In the genomic region with DNA sequence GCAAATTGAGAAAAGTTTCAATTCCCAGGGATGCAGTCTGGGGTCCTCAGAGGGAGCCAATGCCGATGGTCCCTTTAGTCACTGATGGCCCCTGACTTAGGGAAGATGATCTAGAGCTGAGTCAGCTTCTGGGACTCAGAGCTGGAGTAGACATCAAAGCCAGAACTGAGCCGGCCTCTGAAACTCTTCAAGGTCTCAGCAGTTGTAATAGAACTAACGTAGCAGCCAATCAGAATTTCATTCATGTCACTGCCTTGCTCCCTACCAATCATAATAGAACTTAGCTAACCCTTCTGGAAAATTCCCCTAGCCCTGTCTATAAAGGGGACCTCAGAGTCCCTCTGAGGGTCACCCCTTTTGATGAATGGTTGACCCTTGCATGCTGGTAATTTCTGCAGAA, we compare ENCODE assay signal across 16 mouse cellular contexts.
"Had no signal": no experiment of that assay in that cellular context is flagged by ENCODE, and none has a peak within 500 bp of the region (broad histone marks: within the 10 kb centered on the region; RNA-seq: fewer than 3 reads in every experiment).

No protein-coding gene starts in this region.

- H3K4me2 ChIP-seq: limb, embryonic 13.5 days; liver, embryonic 12.5 days; liver, embryonic 15.5 days; lung, embryonic 15.5 days; midbrain, embryonic 11.5 days; neural tube, embryonic 12.5 days; neural tube, embryonic 15.5 days had no signal

- H3K4me3 ChIP-seq: limb, embryonic 10.5 days; limb, embryonic 13.5 days; liver, embryonic 12.5 days; liver, embryonic 15.5 days; lung, embryonic 15.5 days; neural tube, embryonic 12.5 days; neural tube, embryonic 15.5 days had no signal

- H3K27me3 ChIP-seq: liver, embryonic 15.5 days; lung, embryonic 15.5 days had no signal

- ATAC-seq: liver, embryonic 12.5 days had no signal

- H3K36me3 ChIP-seq: limb, embryonic 10.5 days; limb, embryonic 13.5 days; liver, embryonic 12.5 days; liver, embryonic 15.5 days; lung, embryonic 15.5 days; neural tube, embryonic 12.5 days; neural tube, embryonic 15.5 days had no signal

- H3K27ac ChIP-seq: limb, embryonic 13.5 days; liver, embryonic 12.5 days; liver, embryonic 15.5 days; lung, embryonic 15.5 days; neural tube, embryonic 12.5 days; neural tube, embryonic 15.5 days had no signal

- H3K9ac ChIP-seq: limb, embryonic 13.5 days; liver, embryonic 12.5 days; liver, embryonic 15.5 days; lung, embryonic 15.5 days; neural tube, embryonic 12.5 days; neural tube, embryonic 15.5 days had no signal

- DNase-seq: kidney, adult 18-20 months; kidney, adult 9 months; liver; lung, adult 18-20 months; lung, postnatal 14 days; midbrain, embryonic 14.5 days; retina, postnatal 1 day; thymus, adult 18-20 months had no signal

- H3K9me3 ChIP-seq: limb, embryonic 10.5 days; limb, embryonic 13.5 days; liver, embryonic 12.5 days; liver, embryonic 15.5 days; lung, embryonic 15.5 days; neural tube, embryonic 12.5 days; neural tube, embryonic 15.5 days had no signal
